Mouse (Mus musculus) CH12F3 (cell line): Measurements from ENCODE around the gene Fam168a.
"Not testable (repeated sequence)": the region's sequence is repeated elsewhere in the genome, so short reads cannot be mapped to it uniquely, and the experiment has no call there.

Experiments
- in situ Hi-C: fragments of 300-500 bp; cut with MboI; formaldehyde crosslinking; loops from 2 replicates; pipeline ENCODE4 v1.14.3; 2020; ENCODE audit warnings: low sequenced_read_pairs

Gene Fam168a

DNA sequence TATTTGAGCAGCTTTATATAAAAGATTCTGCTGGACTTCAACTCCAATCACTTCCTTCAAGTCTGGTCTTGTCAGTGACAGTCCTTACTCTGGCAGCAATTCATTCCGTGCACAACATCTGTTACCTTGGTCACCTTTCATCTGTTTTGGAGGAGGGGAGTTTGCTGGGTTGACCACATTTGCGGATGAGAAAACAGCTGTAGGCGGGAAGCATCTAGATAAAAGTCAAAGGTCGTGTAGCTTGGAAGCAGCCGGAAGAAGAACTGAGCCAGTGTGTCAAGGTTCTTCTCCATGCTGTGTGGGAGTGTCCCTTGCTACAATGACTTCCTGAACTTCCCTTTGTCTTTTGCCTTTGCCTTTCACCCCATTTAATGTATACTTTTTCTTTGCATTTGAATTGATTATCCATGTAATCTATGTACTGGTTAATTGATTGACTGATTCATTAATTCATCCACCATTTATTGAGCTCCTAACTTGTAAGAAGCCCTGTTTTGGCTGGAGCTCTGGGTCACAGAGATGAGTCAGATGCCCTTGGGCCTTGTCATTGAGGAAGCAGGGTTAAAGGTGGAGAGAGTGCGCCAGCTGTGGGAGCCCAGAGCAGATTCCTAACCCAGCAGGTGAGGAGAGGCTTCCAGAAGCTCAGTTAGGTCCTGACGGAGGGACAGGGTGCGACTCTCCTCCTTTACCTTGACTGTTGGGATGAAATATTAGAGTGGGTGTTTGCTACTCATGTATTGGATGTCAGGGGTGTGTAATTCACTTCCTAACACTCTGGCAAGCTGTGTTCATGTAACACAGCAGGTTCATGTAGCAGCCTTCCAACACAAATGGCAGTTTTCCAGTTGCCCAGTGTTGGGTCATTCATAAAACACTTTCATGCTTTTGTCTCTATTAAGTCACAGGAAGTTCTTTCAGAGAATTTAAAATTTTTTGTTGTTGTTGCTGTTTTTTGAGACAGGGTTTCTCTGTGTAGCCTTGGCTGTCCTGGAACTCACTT, 6.4 kb upstream of the Fam168a start:
- in situ Hi-C loops = no loop called here

DNA sequence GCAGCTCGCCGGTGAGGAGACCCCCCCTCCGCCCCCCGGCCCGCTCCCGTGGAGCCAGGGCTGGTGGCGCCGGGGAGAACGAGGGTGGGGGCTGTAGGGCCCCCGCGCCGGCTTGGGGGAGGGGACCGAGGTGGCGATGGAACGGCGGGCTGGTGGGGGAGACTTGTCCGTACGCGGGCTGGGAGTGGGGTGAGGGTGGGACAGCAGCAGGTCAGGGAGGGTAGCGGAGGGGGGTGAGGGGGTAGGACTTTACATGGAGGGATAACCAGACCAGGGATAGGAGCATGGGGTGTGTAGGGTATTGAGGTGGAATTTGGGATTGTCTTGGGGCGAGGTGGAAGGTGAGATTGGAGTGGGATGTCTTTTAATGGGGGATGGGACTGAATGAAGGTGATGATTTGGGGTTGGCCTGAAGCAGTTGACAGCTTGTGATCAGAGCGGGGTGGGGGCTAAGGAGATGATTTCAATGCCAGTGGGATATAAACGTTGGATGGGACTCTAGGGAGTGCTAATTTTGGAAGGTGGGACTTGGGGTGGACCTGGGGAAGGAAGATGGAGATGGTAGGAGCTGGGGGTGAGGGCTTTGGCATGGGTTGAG, 547 bp downstream of the Fam168a start:
- in situ Hi-C loops = no loop called here

DNA sequence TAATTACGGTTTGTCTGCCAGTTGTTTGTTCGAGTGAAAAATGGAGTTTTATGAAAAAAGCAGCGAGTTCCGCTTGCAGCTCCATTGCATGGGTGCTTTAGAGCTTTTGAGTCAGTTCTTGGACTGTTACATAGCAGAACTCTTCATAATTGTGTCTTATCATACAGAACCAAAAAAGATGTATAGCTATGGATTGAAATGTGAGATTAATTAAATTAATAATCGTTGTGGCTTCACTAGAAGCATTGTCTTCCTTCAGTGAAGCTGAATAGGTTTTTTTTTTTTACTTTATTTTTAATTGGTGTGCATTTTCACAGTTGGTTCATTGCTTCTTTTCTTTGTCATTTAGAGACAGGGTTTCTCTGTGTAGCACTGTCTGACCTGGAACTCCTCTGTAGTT, 12.3 kb downstream of the Fam168a start:
- in situ Hi-C loops = no loop called here

DNA sequence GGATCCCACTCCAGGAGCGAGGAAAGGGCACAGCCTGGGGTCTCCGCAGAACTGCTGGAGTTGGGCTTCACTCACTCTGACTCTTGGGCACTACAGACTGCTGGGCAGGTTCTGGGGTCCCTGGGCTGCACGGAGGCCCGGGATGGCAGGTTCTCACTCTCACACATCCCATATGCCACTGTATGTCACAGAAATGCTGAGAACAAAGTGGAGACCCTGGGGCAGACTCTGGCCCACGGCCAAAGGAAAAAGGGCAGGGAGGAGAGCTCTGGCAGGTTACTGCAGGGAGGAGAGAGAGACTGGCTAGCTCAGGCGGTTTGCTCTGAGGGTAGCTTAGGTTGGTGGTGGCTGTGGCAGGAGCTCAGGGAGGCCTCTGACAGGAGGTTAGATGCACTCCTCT, 15.8 kb downstream of the Fam168a start:
- in situ Hi-C loops = no loop called here

DNA sequence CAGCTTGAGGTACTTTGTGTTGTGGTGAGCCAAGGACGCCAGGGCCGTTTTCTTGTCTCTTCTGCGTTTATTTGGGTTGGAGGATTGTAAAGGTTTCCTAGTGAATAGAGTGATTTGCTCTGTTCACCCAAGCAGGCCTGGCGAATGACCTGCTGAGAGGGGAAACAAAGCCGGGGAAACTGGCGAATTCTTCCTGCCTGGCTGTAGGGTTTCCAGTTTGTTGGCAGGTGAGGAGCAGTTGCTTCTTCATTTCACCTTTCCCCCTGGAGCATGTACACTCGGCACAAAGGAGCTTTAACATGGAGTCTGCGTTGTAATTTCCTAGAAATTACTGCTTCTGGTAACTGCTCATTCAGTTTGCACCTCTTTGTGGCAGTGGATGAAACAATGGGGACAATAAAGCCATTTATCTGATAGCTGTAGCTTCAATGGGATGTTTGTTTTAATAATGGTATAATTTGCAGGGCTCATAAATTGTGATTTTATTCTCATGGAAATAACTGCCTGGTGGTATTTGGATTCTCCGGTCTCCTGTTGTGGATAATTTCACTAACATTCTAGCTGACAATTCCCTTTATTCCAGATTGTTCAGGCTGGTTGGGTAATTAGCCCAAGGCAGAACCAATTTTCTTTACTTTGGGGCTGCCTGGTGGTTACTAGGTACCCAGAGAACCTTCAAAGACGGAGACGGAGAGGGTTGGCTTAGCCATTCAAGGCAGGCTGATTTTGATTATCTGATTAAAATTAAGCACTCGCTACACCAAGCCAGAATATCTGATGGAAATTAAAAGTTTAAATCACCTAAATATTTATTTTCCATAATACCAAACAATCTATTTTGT, 17.2 kb downstream of the Fam168a start:
- in situ Hi-C loops = no loop called here

DNA sequence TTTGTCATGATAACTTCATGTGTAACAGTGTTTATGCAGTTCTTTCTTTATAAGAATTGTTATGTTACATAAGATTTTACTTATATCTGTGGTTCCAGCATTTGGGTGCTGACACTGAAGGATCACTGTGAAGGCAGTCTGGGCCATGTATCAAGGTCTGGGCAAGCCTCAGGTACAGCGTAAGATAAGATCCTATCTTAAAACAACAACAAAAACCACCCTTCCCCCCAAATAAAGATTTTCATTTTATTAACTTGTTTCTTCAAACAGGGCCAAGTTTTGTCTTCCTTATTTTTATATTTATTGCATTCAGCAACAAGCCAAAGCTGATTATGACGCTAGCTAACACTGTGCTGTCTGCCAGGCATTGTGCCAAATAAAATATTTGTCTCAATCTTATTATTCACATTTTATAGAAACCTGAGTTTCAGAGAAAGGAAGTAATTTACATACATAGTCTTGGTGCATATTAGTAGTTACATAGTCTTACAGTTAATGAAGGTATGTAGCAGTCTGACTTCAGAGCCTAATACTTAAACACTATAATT, 21.2 kb downstream of the Fam168a start:
- in situ Hi-C loops = no loop called here

DNA sequence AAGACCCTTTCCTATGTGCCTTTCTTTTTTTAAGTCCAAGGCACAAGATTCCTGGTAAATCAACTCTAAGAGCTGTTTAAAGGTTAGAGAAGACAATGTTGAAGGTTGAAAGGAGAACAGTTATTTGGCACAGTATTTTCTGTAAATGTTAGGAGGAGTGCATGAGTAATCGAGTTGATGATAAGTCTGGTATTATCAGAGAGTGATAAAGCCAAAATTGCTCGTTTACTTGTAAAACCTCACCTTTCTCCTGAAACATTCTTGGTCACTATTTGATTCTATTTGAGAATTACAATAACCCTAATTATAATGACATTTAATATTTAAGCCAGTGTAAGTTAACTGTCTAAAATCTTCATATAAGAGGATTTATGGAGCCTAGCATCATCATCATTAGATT, 23.3 kb downstream of the Fam168a start:
- in situ Hi-C loops = no loop called here

DNA sequence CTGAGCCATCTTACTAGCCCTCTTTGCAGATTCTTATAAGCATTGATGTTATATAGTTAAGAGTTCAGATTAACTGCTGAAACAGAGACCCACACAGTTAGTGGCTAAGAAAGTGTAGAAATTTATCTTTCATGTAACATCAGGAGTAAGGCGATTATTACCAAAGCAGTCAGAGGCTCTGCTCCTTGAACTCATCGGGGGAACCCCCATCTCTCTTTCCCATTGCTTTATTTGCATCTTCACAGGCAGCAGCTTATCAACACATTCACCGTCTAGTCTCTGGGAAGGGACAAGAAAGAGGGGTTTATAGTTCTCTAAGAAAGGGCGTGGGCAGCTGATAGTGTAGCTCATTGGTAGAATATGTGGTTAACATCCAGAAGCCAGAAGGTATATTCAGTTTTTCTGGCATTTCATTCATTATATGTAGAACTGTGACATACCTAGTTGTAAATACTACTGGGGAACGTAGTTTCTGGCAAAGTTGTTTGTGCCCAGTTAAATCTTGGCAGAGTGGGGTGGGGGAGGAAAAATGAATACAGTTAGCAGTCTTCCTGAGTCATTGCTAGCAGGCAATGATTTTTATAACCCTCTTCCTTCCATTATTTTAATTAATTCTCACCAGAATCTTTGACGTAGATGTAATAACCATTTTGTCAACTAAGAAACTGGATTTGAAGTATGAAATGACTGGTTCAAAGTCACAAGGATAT, 26.1 kb downstream of the Fam168a start:
- in situ Hi-C loops = no loop called here

DNA sequence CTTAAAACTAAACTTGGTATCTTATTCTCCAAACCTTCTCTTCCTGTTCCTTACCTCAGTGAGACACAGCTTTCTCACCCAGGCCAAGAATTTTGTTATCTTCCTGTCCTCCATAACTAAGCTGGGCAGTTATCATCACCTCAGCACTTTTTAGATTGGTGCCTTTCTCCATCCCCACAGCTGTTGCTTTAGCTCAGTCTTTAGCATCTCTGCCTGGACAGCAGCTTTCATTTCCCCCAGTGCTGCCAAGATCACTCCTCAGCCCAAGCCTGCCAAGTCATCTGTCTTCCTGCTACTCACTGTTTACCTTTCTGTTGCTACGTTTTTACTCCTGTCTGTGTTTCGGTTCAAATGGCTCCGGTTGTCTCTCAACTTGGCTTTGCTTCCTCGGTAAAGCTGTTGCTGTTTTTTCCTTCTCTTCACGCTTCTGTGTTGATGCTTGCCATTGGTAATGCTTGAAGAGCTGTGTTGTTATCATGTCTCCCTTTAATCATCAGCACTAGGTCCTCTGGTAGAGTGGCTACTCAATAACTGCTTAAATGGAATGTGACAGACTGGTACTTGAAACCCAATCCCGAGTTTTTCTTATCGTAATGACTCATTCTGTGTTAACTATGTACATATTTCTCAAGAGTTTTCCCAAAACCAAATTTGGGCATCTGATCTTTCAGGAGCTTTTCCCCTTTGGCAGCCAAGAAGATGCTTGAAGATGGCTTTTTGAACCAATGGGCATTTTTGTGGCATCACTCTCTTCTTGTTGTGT, 26.8 kb downstream of the Fam168a start:
- in situ Hi-C loops = no loop called here

DNA sequence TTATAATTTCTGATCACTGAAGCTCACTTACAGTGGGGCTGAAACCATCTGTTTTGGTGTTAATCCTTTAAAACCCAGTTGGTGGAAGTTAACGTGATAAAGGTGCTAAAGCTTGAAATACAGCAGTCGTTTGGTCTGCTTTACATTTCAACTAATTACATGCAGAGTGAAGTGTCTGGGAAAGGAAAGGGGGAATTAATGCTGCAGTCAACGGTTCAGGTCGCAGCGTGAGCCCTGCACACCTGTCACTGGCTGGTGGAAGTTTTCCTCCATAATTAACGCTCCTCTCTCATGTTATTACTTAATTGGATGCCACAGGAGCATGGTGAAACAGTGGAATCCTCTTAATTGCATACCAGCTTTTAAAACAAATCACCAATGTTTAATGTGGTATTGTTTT, 27.8 kb downstream of the Fam168a start:
- in situ Hi-C loops = no loop called here

DNA sequence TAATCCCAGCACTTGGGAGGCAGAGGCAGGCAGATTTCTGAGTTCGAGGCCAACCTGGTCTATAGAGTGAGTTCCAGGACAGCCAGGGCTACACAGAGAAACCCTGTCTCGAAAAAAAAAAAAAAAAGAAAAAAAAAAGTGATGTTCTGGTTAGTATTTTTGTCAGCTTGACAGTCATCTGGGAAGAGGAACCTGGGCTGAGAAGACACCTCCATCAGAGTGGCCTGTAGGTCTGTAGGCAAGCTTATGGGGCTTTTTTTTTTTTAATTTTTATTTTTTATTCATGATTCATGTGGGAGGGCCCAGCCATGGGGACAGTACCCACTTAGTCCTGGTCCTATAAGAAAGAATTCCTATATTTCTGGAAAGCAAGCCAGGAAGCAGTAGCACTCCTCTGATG, 28.5 kb downstream of the Fam168a start:
- in situ Hi-C loops = not testable (repeated sequence)

DNA sequence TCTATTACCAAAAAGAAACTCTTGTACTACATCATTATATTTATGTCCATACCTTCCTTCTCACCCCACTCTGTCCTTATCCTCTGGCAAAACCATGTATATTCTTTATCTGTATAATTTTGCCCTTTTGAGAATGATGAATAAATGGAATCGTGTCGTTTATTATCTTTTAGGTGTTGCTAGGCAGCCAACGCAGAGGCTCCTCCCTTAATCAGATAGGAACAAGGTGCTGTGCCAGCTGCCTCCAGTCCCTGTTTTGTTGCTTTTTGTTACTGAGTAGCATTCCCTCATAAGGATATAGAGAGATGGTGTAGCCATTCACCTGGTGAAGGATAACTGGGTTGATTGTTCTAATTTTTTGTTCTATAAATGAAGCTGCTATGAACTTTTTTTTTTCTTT, 29.7 kb downstream of the Fam168a start:
- in situ Hi-C loops = no loop called here

DNA sequence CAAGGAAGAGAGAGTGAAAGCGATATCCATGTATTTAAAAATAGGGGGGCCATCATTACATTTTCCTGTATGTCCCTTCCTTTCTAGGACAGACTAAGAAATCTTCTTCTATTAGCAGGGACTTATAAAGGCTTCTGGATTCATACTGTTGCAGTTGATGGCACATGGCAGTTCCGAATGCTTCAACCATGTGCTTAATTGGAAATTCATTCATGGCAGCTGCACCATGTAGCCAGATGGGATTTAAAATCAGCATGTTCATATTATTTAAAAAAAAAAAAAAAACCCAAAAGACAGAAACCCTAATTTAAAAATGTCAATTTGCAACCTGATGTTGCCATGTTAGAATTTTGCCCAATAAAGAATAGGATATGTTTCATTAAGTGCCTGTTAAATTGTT, 37.9 kb downstream of the Fam168a start:
- in situ Hi-C loops = no loop called here

DNA sequence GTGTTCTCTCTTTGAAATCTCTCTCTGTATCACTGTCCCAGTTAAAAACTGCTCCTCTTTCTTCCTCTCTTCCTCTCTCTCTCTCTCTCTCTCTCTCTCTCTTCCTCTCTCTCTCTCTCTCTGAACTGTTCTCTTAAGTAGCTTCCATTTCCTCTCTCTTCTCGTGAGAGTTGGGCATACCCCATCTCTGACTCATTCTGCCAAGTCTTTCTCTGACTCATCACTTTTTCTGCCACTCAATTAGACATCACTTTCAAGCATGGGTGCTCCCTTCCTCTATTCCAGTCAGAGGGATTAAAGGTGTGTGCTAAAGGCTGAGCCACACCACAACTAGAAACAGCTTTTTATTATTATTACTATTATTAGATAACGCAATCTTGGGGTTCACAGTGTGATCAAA, 43.7 kb downstream of the Fam168a start:
- in situ Hi-C loops = no loop called here

DNA sequence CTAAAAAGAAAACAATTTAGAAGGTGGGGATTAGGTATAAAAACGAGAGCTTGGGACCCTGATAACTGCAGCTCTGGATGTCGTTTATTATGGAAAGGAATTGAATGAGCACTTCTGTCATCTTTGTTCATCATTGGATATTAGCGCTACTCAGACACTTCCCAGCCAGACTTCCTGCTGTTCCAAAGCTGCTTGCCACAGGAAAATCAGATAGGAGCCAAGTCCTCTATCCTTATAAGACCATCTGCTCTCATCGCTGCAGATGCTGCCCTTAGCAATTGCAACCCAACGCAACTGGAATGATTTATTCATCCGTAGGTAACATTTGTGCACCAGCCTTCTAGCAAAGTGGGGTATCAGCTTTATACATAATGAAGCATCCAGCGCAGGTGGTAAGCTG, 52.3 kb downstream of the Fam168a start:
- in situ Hi-C loops = no loop called here

DNA sequence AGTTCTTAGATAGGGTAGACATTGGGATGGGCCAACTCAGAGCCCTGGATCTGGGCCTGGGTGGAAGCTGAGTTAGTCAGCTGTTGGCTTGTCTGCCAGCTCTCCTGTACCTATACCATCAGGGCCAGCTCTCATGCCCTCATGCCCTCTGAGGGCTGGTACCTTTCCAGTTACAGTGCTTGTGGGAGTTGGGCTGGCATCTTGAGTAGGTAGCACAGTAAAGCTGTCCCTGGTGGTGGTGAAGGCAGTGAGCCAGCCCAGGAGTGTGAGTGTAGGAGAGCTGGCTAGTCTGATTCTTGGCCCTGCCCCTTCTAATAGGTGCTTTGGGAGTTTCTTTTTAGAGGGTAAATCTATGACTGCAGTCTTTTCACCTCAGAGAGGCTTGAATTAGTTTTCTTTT, 56.3 kb downstream of the Fam168a start:
- in situ Hi-C loops = no loop called here

DNA sequence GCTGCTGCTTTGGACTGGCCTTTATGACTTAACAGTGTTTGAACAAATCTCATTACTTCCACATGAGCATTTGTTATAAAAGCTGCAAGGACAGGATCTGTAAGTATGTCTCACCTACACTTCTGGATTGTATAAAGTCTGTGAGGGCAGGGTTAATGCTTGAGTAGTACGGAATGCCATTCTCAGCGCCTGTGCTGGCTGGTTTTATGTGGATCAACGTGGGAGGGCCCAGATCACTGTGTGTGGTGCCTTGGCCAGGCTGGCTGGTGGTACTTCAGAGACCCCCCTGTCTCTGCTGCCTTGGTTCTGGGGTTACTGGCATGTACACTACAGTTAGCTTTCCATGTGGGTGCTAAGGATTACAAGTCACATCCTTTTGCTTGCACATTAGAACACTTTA, 61.1 kb downstream of the Fam168a start:
- in situ Hi-C loops = no loop called here

DNA sequence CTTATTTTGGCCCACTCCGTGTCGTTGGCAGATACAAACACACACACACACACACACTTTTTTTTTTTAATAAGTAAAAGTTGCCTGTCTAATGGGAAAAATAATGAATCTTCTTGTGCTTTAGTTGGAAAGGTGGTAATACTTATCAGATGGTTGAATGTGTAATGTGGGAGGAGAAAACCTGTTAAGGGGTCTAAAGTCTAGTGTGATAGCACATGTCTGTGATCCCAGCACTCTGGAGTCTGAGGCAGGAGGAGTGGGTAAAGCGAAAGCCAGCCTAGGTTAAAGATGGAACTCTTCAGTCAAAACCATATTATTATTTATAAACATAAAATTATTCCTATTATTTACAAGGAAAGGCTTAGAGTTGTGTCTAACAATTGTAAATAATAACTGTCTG, 61.6 kb downstream of the Fam168a start:
- in situ Hi-C loops = no loop called here

DNA sequence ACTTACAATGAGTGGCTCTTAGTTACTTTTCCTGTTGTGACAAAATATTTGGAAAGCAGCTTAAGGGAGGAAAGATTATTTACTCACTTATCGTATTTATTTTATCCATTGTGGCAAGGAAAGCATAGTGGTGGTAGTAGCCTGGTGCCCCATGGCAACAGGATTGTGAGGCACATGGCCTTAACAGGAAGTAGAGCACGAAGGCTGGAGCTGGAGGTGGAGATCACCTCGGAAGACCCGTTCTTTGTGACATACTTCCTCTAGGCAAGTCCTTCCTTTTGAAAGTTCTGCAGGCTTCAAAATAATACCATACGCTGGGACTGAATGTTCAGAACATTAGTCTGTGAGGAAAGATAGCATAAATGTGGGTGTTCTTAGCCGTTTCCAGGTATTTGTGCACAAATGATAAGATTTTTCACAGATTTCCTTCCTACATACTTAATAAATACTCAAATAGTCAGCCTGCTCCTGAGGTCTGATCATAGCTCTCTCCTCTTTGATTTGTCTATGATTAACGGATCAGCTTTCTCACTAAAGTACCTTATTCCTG, 63.2 kb downstream of the Fam168a start:
- in situ Hi-C loops = no loop called here
